Mouse (Mus musculus) intestine, embryonic 16.5 days (tissue): ENCODE data around the gene Ttc23. TPM values are rescaled to one million over a fixed set of nuclear protein-coding genes. Genes with fewer than 3 reads are reported as not detected.

Experiments
- ATAC-seq: fragments of 200-750 bp; cut with Nextera tagmentation; 2 replicates; pipeline ENCODE4 v1.8.0; 2017; ENCODE audit warnings: moderate TSS enrichment, moderate library complexity
- H3K27ac ChIP-seq: fragments of 300-500 bp; sonication (generic); 2 replicates; pipeline ENCODE4 v1.5.1; 2014; ENCODE audit warnings: mild to moderate bottlenecking, low read length
- H3K27me3 ChIP-seq: fragments of 300-500 bp; sonication (generic); replicated peaks from 2 replicates; pipeline ENCODE4 v1.6.1; 2014; ENCODE audit warnings: low read length, control low read depth, mixed read lengths; ENCODE audit not compliant: control insufficient read depth, insufficient read depth
- H3K36me3 ChIP-seq: fragments of 300-500 bp; sonication (generic); 2 replicates; pipeline ENCODE4 v1.6.1; 2014; ENCODE audit warnings: low read length, control low read depth; ENCODE audit not compliant: control insufficient read depth, insufficient read depth
- H3K4me1 ChIP-seq: fragments of 300-500 bp; sonication (generic); 2 replicates; pipeline ENCODE4 v1.6.1; 2014; ENCODE audit warnings: low read length, control low read depth, mixed read lengths; ENCODE audit not compliant: control insufficient read depth, insufficient read depth
- H3K4me2 ChIP-seq: fragments of 300-500 bp; sonication (generic); 2 replicates; pipeline ENCODE4 v1.6.1; 2014; ENCODE audit warnings: low read depth, low read length, control low read depth
- H3K4me3 ChIP-seq: fragments of 300-500 bp; sonication (generic); 2 replicates; pipeline ENCODE4 v1.5.1; 2014; ENCODE audit warnings: mild to moderate bottlenecking, low read length
- H3K9ac ChIP-seq: fragments of 300-500 bp; sonication (generic); 2 replicates; pipeline ENCODE4 v1.6.1; 2014; ENCODE audit warnings: low read depth, low read length
- H3K9me3 ChIP-seq: fragments of 300-500 bp; sonication (generic); 2 replicates; pipeline ENCODE4 v1.6.1; 2016; ENCODE audit warnings: low read length, control low read depth; ENCODE audit not compliant: control insufficient read depth
- WGBS: fragments of 180-500 bp; shearing (Covaris S2); extraction: QIAGEN DNeasy Blood & Tissue Kit; methylation state at CpG from one replicate; pipeline ENCODE4 v1.1.7; 2014; 5-methylcytosine and 5-hydroxymethylcytosine counted together
- polyA plus RNA-seq: library from polyadenylated mRNA; unstranded; fragments of >200 nt; fragmentation: Nextera tagmentation; extraction: Ambion mirVana; gene quantifications from 2 replicates; pipeline ENCODE4 v1.2.1, GENCODE M21; 2015

Ttc23 gene
- polyA plus RNA-seq, 1 experiment from 2014 or later: 18.2 TPM

DNA sequence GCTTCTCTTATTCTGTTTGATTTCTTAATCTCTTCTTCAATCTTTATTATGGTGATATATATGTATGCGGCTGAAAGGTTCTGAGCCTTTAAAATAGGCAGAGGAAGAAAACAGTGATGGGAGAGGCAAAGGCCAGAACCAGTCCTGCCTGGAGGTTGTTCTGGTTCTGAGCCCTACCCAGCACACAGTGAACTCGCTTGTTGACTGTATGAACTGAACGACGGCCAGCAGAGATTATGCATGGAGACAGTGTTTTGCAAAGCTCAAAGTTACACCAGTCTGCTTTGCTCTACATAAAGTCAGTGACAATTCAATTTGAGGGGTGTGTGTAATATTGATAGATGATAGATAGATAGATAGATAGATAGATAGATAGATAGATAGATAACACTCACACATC lies 52.1 kb downstream of the Ttc23 start:
- H3K4me3 ChIP-seq: no peak overlapping the region
- peaks cover 3% of the 10 kb centered on the region; the same call in 1 of the 2 replicates for H3K36me3 ChIP-seq
- H3K9me3 ChIP-seq: no peaks in the 10 kb centered on the region
- WGBS: 88% methylated on average over 4 of the region's 4 CpGs
- no peak for ATAC-seq
- no peak overlapping the region for H3K9ac ChIP-seq
- no peak overlapping the region for H3K4me2 ChIP-seq
- H3K27me3 ChIP-seq: no peaks in the 10 kb centered on the region
- H3K4me1 ChIP-seq: no peaks in the 10 kb centered on the region; the same call in 1 of the 2 replicates
- H3K27ac ChIP-seq: no peak overlapping the region

GRCm38 (mm10) chr7:67700846-67701245 lies 53.6 kb downstream of the Ttc23 start:
- no peaks in the 10 kb centered on the region for H3K9me3 ChIP-seq
- no peaks in the 10 kb centered on the region; the same call in 1 of the 2 replicates for H3K4me1 ChIP-seq
- H3K27ac ChIP-seq: peak overlapping the region; percentile 76
- H3K27me3 ChIP-seq: no peaks in the 10 kb centered on the region
- no peak overlapping the region for H3K9ac ChIP-seq
- ATAC-seq: peak; percentile 54
- peaks cover 3% of the 10 kb centered on the region; the same call in 1 of the 2 replicates for H3K36me3 ChIP-seq
- H3K4me3 ChIP-seq: no peak overlapping the region
- H3K4me2 ChIP-seq: no peak overlapping the region

GRCm38 (mm10) chr7:67701252-67701914 lies 54.2 kb downstream of the Ttc23 start:
- ATAC-seq: peak; percentile 70
- Histone ChIP-seq H3K27me3 (no peaks in the 10 kb centered on the region), H3K4me3 (no peak overlapping the region), H3K4me1 (no peaks in the 10 kb centered on the region; the same call in 1 of the 2 replicates), H3K9me3 (no peaks in the 10 kb centered on the region), H3K4me2 (no peak overlapping the region), H3K36me3 (peaks cover 3% of the 10 kb centered on the region; the same call in 1 of the 2 replicates), H3K27ac (peak overlapping the region; percentile 76), H3K9ac (no peak overlapping the region)
- WGBS: 58% methylated on average over 17 of the region's 17 CpGs

DNA sequence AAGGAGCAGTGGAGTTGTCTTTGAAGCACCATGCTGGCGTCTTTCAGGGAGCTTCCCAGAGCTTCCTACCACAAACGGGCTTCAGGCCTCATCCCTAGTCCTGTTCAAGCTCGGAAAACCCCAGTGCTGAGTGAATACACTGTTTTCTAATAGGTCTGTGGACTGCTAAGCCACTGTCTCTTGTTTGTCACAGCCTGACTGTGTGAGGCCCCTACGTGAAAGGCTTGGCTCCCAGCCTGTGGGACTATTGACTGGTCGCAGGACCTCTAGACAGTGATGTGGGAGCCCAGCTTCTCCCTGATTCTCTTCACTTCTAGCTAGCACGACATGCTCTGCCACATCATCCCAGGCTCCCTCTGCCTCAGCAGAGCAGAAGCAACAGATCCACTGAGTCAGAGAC lies 61.0 kb downstream of the Ttc23 start:
- WGBS: 87% methylated on average over 6 of the region's 6 CpGs
- no peaks in the 10 kb centered on the region; the same call in 1 of the 2 replicates for H3K4me1 ChIP-seq
- H3K27me3 ChIP-seq: no peaks in the 10 kb centered on the region
- ATAC-seq: no peak
- H3K4me2 ChIP-seq: no peak overlapping the region
- no peak overlapping the region for H3K9ac ChIP-seq
- no peak overlapping the region for H3K4me3 ChIP-seq
- H3K27ac ChIP-seq: no peak overlapping the region
- peaks cover 3% of the 10 kb centered on the region; the same call in 1 of the 2 replicates for H3K36me3 ChIP-seq
- peaks cover 3% of the 10 kb centered on the region; the same call in 1 of the 2 replicates for H3K9me3 ChIP-seq

DNA sequence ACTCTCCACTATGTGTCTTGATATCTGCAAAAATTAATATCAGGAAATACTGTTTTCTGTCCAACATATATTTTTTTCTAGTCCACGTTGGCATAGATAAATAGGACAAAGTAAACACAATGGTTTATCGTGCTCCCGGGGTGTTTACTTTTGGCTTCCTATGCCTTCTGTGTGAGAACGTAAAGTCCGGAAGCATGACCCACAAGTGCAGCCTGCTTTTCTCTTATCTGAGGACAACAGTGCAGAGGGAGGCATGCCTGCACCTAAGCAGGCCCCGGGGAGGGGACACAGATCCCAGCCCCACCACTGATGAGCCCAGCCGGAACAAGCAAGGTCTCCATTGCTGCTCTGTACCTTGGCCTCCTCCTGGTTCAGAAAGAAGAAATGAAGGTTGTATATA lies 63.0 kb downstream of the Ttc23 start:
- Histone ChIP-seq H3K4me2 (no peak overlapping the region), H3K4me1 (no peaks in the 10 kb centered on the region), H3K4me3 (no peak overlapping the region), H3K9ac (no peak overlapping the region), H3K9me3 (peaks cover 3% of the 10 kb centered on the region; the same call in 1 of the 2 replicates), H3K27me3 (no peaks in the 10 kb centered on the region), H3K36me3 (peaks cover 3% of the 10 kb centered on the region; the same call in 1 of the 2 replicates), H3K27ac (no peak overlapping the region)
- ATAC-seq: peak; percentile 36; the same call in 1 of the 2 replicates
- WGBS: 46% methylated on average over 7 of the region's 7 CpGs

DNA sequence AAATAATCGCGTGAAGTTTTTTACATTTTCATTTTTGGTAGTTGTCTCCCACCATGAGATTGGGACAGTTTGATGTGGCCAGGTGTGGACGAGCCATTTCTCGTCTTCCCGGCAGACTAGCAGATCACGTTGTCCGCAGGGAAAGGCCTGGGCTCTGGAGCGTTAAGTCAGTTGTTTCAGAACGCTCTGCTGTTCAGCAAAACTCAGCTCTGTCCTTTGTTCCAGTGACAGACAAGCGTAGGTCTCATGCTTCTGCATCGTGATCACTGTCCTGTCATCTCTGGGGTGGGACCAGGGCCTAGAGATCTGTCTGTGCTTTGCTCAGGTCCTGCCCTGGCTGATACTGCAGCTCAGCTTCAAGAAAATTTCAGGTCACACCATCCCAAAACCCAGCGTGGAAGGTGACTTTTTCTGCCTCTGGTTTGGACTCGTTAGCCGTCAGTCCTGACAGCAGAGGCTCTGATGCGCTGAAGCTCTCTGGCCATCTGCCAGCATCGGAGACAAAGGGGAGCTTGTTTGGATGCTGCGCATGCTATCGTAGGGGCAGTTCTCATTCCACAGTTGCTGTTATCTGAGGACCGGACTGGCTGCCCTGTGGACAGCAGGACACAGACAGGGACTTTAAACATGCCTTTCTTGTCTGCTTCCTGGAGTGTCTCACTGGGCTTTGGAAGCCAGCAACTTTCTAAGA lies 66.8 kb downstream of the Ttc23 start:
- H3K9ac ChIP-seq: no peak overlapping the region
- ATAC-seq: peak; percentile 34; the same call in 1 of the 2 replicates
- H3K9me3 ChIP-seq: peaks cover 3% of the 10 kb centered on the region; the same call in 1 of the 2 replicates
- H3K4me1 ChIP-seq: peaks cover 2% of the 10 kb centered on the region; the same call in 1 of the 2 replicates
- H3K4me2 ChIP-seq: no peak overlapping the region
- H3K27me3 ChIP-seq: no peaks in the 10 kb centered on the region
- no peak overlapping the region for H3K27ac ChIP-seq
- WGBS: 72% methylated on average over 19 of the region's 19 CpGs
- H3K4me3 ChIP-seq: no peak overlapping the region
- peaks cover 3% of the 10 kb centered on the region; the same call in 1 of the 2 replicates for H3K36me3 ChIP-seq

- H3K9me3 ChIP-seq: peaks cover 3% of the 10 kb centered on the region; the same call in 1 of the 2 replicates
- 75% methylated on average over 7 of the region's 7 CpGs for WGBS
- no peak overlapping the region for H3K9ac ChIP-seq
- no peaks in the 10 kb centered on the region for H3K27me3 ChIP-seq
- H3K36me3 ChIP-seq: peaks cover 3% of the 10 kb centered on the region; the same call in 1 of the 2 replicates
- H3K27ac ChIP-seq: 0 out of 2 replicates have a peak overlapping the region, but pooled peaks have one; percentile 5
- H3K4me3 ChIP-seq: no peak overlapping the region
- peaks cover 2% of the 10 kb centered on the region; the same call in 1 of the 2 replicates for H3K4me1 ChIP-seq
- no peak overlapping the region for H3K4me2 ChIP-seq
- ATAC-seq: no peak
Measured at GRCm38 (mm10) chr7:67715176-67715575, 68.0 kb downstream of the Ttc23 start.

GRCm38 (mm10) chr7:67716213-67716878 lies 69.1 kb downstream of the Ttc23 start:
- no peak overlapping the region for H3K4me2 ChIP-seq
- no peak overlapping the region for H3K27ac ChIP-seq
- no peak overlapping the region for H3K4me3 ChIP-seq
- H3K9ac ChIP-seq: no peak overlapping the region
- peaks cover 3% of the 10 kb centered on the region; the same call in 1 of the 2 replicates for H3K36me3 ChIP-seq
- no peaks in the 10 kb centered on the region for H3K27me3 ChIP-seq
- peak; percentile 26; the same call in 1 of the 2 replicates for ATAC-seq
- peaks cover 2% of the 10 kb centered on the region; the same call in 1 of the 2 replicates for H3K4me1 ChIP-seq
- WGBS: 68% methylated on average over 10 of the region's 11 CpGs
- peaks cover 3% of the 10 kb centered on the region; the same call in 1 of the 2 replicates for H3K9me3 ChIP-seq

DNA sequence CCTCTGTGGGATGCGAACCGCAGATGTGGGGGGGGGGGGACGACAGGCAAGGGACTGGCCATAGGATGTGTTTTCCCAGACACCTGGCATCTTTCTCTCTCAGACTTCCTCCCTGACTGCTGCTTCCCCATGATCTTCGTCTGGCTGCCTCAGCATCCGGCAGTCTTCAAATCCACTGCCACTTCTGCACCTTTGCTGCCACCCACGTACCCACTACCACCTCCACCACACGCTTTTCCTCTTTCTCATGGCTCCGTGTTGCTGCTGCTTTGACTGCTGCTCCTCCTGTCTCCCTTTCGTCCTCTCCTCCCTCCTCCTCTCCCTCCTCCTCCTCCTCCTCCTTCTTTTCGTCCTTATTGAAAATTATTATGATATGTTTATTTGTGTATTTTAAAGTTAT lies 69.7 kb downstream of the Ttc23 start:
- H3K27ac ChIP-seq: no peak overlapping the region
- H3K4me1 ChIP-seq: peaks cover 2% of the 10 kb centered on the region; the same call in 1 of the 2 replicates
- no peak overlapping the region for H3K9ac ChIP-seq
- H3K36me3 ChIP-seq: peaks cover 3% of the 10 kb centered on the region; the same call in 1 of the 2 replicates
- no peak overlapping the region for H3K4me2 ChIP-seq
- WGBS: 77% methylated on average over 10 of the region's 10 CpGs
- ATAC-seq: no peak
- no peaks in the 10 kb centered on the region for H3K27me3 ChIP-seq
- peaks cover 3% of the 10 kb centered on the region; the same call in 1 of the 2 replicates for H3K9me3 ChIP-seq
- no peak overlapping the region for H3K4me3 ChIP-seq
